Mouse (Mus musculus): ENCODE measurements at regions not wholly inside any gene's neighbourhood (a gene's known extent, or its start where the extent isn't known, plus 50 kb on each side); places are given as distances from the start of the nearest gene placed in this dataset.

- 98% methylated on average over 2 of the region's 2 CpGs for WGBS
- Histone ChIP-seq H3K4me1 (ENCODE audit: control insufficient read depth, insufficient read depth, low read length) (no peaks in the 10 kb centered on the region), H3K4me3 (replicated peaks; ENCODE audit: extremely low read depth, low read depth, low read length) (no peak overlapping the region)
- DNase-seq = no peak
- TF ChIP-seq POLR2A (IDR thresholded peaks at IDR 0.05; ENCODE audit: borderline replicate concordance, extremely low read depth, low read depth, low read length) = no peak
- no peak for TF ChIP-seq CTCF (IDR thresholded peaks at IDR 0.05; ENCODE audit: insufficient read depth, low read length)
Measured at GRCm38 (mm10) chr9:115640781-115641180, 268.5 kb upstream of the Gadl1 start.

DNA sequence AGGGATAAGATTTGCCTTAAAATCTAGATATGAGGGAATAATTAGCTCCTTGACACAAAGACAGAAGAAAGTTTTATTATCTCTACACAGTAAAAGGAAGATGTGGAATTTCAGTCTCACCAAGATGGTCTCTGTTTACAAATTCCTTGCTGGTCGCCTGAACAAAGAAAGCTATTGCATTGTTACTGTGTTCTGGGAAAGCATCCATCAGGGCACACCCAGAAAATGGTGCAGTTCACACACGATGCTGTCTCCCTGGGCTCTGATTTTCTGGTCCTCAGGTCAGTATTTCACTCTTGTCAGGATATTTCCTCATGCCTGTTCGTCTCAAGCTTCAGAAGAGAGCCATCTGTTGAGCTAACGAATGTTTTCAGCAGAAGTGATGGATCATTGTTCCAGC, 267.2 kb upstream of the Gadl1 start:
- TF ChIP-seq POLR2A (IDR thresholded peaks at IDR 0.05; ENCODE audit: borderline replicate concordance, extremely low read depth, low read depth, low read length) (no peak), CTCF (IDR thresholded peaks at IDR 0.05; ENCODE audit: insufficient read depth, low read length) (no peak)
- DNase-seq = no peak
- 22% methylated on average over 4 of the region's 4 CpGs for WGBS
- Histone ChIP-seq H3K4me3 (replicated peaks; ENCODE audit: extremely low read depth, low read depth, low read length) (no peak overlapping the region), H3K4me1 (ENCODE audit: control insufficient read depth, insufficient read depth, low read length) (no peaks in the 10 kb centered on the region)

- no peak overlapping the region for H3K4me3 ChIP-seq (replicated peaks; ENCODE audit: extremely low read depth, low read depth, low read length)
- no peaks in the 10 kb centered on the region for H3K4me1 ChIP-seq (ENCODE audit: control insufficient read depth, insufficient read depth, low read length)
- TF ChIP-seq CTCF (IDR thresholded peaks at IDR 0.05; ENCODE audit: insufficient read depth, low read length) (no peak), POLR2A (IDR thresholded peaks at IDR 0.05; ENCODE audit: borderline replicate concordance, extremely low read depth, low read depth, low read length) (no peak)
- 86% methylated on average over 9 of the region's 9 CpGs for WGBS
- no peak for DNase-seq
Measured at GRCm38 (mm10) chr9:115644953-115645352, 264.3 kb upstream of the Gadl1 start.

DNA sequence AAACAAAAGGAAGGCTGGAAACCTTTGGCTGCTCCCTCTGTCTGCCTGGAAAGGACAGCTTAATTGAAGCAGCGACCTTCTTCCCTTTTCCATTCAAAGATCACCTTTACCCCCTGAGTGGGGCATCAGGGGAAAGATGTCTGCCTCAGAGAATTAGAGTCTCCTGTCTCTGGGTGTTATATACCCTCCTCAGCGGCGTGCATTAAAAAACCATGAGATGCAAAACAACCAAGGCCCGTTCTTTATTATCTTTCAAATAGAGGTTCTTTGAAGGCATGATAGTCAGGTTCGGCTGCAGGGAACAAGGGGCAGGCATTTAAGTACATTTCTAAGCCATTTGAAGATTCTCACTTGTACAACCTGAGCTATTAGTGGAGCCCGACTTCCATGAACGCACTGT, 263.0 kb upstream of the Gadl1 start:
- Histone ChIP-seq H3K4me1 (ENCODE audit: control insufficient read depth, insufficient read depth, low read length) (no peaks in the 10 kb centered on the region), H3K4me3 (replicated peaks; ENCODE audit: extremely low read depth, low read depth, low read length) (no peak overlapping the region)
- WGBS = 81% methylated on average over 7 of the region's 7 CpGs
- no peak for TF ChIP-seq POLR2A (IDR thresholded peaks at IDR 0.05; ENCODE audit: borderline replicate concordance, extremely low read depth, low read depth, low read length)
- TF ChIP-seq CTCF (IDR thresholded peaks at IDR 0.05; ENCODE audit: insufficient read depth, low read length) = no peak
- DNase-seq = no peak

DNA sequence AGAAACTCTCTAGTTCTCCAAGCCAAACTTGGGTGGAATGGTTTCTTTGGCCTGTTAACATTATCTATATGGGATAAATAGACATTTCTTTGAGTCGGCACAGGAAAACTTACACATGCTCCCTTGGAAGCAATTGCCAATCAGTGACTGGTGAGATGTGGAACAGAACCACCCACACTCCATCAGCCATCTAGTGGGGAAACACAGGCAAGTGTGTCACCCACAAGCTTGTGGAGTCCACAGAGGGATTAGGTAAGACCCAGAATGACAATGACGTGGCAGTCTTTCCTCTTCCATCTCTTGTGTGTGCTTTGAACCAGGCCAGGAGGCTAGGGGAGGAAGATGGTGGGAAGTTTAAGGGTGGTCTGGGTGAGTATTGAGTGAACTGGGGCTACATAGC, 257.5 kb upstream of the Gadl1 start:
- DNase-seq = no peak
- no peaks in the 10 kb centered on the region for H3K4me1 ChIP-seq (ENCODE audit: control insufficient read depth, insufficient read depth, low read length)
- 94% methylated on average over 2 of the region's 2 CpGs for whole genome bisulfite sequencing
- no peak overlapping the region for H3K4me3 ChIP-seq (replicated peaks; ENCODE audit: extremely low read depth, low read depth, low read length)
- TF ChIP-seq POLR2A (IDR thresholded peaks at IDR 0.05; ENCODE audit: borderline replicate concordance, extremely low read depth, low read depth, low read length) (no peak), CTCF (IDR thresholded peaks at IDR 0.05; ENCODE audit: insufficient read depth, low read length) (no peak)

- Histone ChIP-seq H3K4me1 (ENCODE audit: control insufficient read depth, insufficient read depth, low read length) (no peaks in the 10 kb centered on the region), H3K4me3 (replicated peaks; ENCODE audit: extremely low read depth, low read depth, low read length) (no peak overlapping the region)
- no peak for DNase-seq
- TF ChIP-seq POLR2A (IDR thresholded peaks at IDR 0.05; ENCODE audit: borderline replicate concordance, extremely low read depth, low read depth, low read length) (no peak), CTCF (IDR thresholded peaks at IDR 0.05; ENCODE audit: insufficient read depth, low read length) (no peak)
- WGBS = 96% methylated on average over 5 of the region's 5 CpGs
Measured at GRCm38 (mm10) chr9:115653116-115653515, 256.1 kb upstream of the Gadl1 start.

- TF ChIP-seq POLR2A (IDR thresholded peaks at IDR 0.05; ENCODE audit: borderline replicate concordance, extremely low read depth, low read depth, low read length) (no peak), CTCF (IDR thresholded peaks at IDR 0.05; ENCODE audit: insufficient read depth, low read length) (no peak)
- Histone ChIP-seq H3K4me3 (replicated peaks; ENCODE audit: extremely low read depth, low read depth, low read length) (no peak overlapping the region), H3K4me1 (ENCODE audit: control insufficient read depth, insufficient read depth, low read length) (no peaks in the 10 kb centered on the region)
- 75% methylated on average over 6 of the region's 6 CpGs for WGBS
- DNase-seq = no peak
Measured at GRCm38 (mm10) chr9:115654933-115655332, 254.3 kb upstream of the Gadl1 start.

- DNase-seq = no peak
- 46% methylated on average over 2 of the region's 2 CpGs for WGBS
- TF ChIP-seq CTCF (IDR thresholded peaks at IDR 0.05; ENCODE audit: insufficient read depth, low read length) = no peak
- TF ChIP-seq POLR2A (IDR thresholded peaks at IDR 0.05; ENCODE audit: borderline replicate concordance, extremely low read depth, low read depth, low read length) = no peak
- Histone ChIP-seq H3K4me1 (ENCODE audit: control insufficient read depth, insufficient read depth, low read length) (no peaks in the 10 kb centered on the region), H3K4me3 (replicated peaks; ENCODE audit: extremely low read depth, low read depth, low read length) (no peak overlapping the region)
Measured at GRCm38 (mm10) chr9:115656538-115656937, 252.7 kb upstream of the Gadl1 start.

DNA sequence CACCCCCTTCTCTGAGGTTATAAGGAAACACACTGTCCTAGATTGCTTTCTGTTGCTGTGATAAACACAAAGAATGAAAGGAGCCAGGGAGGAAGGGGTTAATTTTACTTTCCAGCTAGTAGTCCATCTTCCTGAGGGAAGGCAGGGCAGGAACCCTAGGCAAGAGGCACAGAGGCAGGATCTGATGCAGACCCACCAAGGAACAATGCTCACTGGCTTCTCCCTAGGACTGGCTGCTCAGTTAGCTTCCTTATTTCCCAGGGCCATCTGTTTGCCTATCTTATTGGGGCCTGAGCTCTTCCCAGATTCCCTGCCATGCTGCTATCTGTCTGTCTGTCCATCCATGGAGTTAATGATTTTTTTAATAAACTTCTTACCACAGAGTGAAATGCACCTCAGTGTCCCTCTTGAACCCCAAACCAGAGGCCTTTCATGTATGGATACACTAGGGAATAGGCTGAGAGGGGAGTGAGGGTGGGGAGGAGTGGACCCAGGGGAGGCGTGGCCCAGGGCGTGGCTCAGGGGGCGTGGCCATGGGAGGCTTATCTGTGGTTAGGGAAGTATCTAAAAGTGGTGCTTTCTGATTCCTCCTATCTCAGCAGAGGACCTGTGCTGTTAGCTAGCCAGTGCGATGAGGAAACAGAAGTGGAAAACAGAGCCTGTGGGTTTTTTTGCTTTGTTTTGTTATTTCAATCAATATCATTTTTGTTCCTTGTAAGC, 252.1 kb upstream of the Gadl1 start:
- WGBS = 39% methylated on average over 4 of the region's 4 CpGs
- Histone ChIP-seq H3K4me3 (replicated peaks; ENCODE audit: extremely low read depth, low read depth, low read length) (no peak overlapping the region), H3K4me1 (ENCODE audit: control insufficient read depth, insufficient read depth, low read length) (no peaks in the 10 kb centered on the region)
- DNase-seq = no peak
- TF ChIP-seq POLR2A (IDR thresholded peaks at IDR 0.05; ENCODE audit: borderline replicate concordance, extremely low read depth, low read depth, low read length) (no peak), CTCF (IDR thresholded peaks at IDR 0.05; ENCODE audit: insufficient read depth, low read length) (no peak)

DNA sequence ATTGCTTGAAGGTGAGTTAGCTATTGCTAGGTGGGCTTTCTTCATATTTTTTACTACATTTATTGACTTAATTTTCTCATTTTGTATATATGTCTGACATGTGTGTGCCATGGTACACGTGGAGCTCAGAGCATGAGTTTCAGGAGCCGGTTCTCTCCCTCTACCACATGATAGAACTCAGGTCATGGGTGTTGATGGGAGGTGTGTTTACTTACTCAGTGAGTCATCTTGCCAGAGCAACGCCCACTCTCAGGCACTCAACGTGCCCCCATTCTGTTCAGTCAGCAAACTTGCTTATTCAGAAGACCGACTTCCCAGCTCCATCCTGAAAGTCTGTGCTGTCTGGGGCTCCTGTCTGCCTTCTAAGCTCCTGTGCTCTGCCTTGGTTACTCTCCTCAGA, 250.8 kb upstream of the Gadl1 start:
- Histone ChIP-seq H3K4me1 (ENCODE audit: control insufficient read depth, insufficient read depth, low read length) (no peaks in the 10 kb centered on the region), H3K4me3 (replicated peaks; ENCODE audit: extremely low read depth, low read depth, low read length) (no peak overlapping the region)
- no peak for TF ChIP-seq CTCF (IDR thresholded peaks at IDR 0.05; ENCODE audit: insufficient read depth, low read length)
- TF ChIP-seq POLR2A (IDR thresholded peaks at IDR 0.05; ENCODE audit: borderline replicate concordance, extremely low read depth, low read depth, low read length) = no peak
- no peak for DNase-seq
- 79% methylated on average over 5 of the region's 5 CpGs for WGBS
